ENCODE assay signal across 14 mouse cellular contexts in the genomic region with DNA sequence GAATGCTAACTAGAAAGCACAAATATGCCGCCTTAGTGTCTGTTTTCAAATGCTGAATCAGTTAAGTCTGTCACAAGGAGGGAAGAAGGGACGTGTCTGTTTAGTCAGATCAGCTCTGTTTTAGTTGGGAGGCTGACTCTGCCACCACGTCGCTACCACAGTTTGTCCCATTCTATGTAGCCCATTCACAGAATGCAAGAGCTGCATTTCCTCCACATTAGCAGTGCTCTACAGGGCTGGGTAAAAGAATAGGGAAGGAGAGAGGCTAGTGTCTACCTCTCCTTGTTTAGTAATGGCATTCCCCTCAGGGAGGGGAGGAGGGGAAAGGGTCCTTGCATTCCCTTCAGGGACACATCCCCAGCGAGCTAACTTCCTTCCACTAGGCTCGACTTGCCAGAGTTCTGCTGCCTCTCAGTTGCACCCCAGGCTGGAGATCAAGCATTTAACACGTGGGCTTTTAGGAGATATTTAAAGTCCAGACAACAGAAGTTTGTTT.
DNase-seq lines count a peak whose midpoint lies in the region; ATAC-seq and TF ChIP-seq lines count a peak whose summit lies in the region.
"Had no signal": no experiment of that assay in that cellular context is flagged by ENCODE, and none has a peak within 500 bp of the region (broad histone marks: within the 10 kb centered on the region; RNA-seq: fewer than 3 reads in every experiment).

No protein-coding gene starts in this region.

- H3K27me3 ChIP-seq in forebrain, embryonic 10.5 days (ENCODE audit: poor library complexity, severe bottlenecking), result no peaks in the 10 kb centered on the region
- H3K27me3 ChIP-seq in forebrain, embryonic 16.5 days (replicated peaks; ENCODE audit: control insufficient read depth, insufficient read depth, low read length), result no peaks in the 10 kb centered on the region
- no peaks in the 10 kb centered on the region for H3K27me3 ChIP-seq in heart, embryonic 16.5 days (ENCODE audit: control insufficient read depth, insufficient read depth, low read length)
- H3K27me3 ChIP-seq in midbrain, embryonic 13.5 days, result no peaks in the 10 kb centered on the region
- no peaks in the 10 kb centered on the region for H3K27me3 ChIP-seq in midbrain, embryonic 11.5 days (ENCODE audit: control insufficient read depth, insufficient read depth, low read length)
- no peaks in the 10 kb centered on the region for H3K27me3 ChIP-seq in stomach, postnatal 0 days (ENCODE audit: control insufficient read depth, insufficient read depth, low read length)
- H3K27me3 ChIP-seq: CH12.LX; neural tube, embryonic 13.5 days had no signal

- TF ChIP-seq CTCF in stomach, postnatal 0 days (IDR thresholded peaks at IDR 0.05; ENCODE audit: low read depth), result no peak

- WGBS in forebrain, embryonic 10.5 days, result 37% methylated on average over 7 of the region's 7 CpGs
- WGBS in forebrain, embryonic 16.5 days, result 39% methylated on average over 7 of the region's 7 CpGs
- WGBS in heart, embryonic 16.5 days, result 16% methylated on average over 7 of the region's 7 CpGs
- WGBS in midbrain, embryonic 13.5 days, result 42% methylated on average over 7 of the region's 7 CpGs
- 49% methylated on average over 7 of the region's 7 CpGs for WGBS in midbrain, embryonic 11.5 days
- WGBS in stomach, postnatal 0 days, result 22% methylated on average over 7 of the region's 7 CpGs

- intact Hi-C loops in left cerebral cortex, postnatal 4 days (cut with DNase I), result no loop called here

- peak overlapping the region; percentile 62; the same call in 1 of the 2 replicates for H3K27ac ChIP-seq in forebrain, embryonic 10.5 days
- no peak overlapping the region for H3K27ac ChIP-seq in forebrain, embryonic 16.5 days (ENCODE audit: low read length)
- peak overlapping the region; percentile 31; the same call in 1 of the 2 replicates for H3K27ac ChIP-seq in heart, embryonic 16.5 days (ENCODE audit: low read length)
- H3K27ac ChIP-seq in midbrain, embryonic 13.5 days, result 0 out of 2 replicates have a peak overlapping the region, but pooled peaks have one; percentile 11
- no peak overlapping the region for H3K27ac ChIP-seq in midbrain, embryonic 11.5 days (ENCODE audit: low read depth, low read length)
- 0 out of 2 replicates have a peak overlapping the region, but pooled peaks have one; percentile 40 for H3K27ac ChIP-seq in stomach, postnatal 0 days (replicated peaks)
- H3K27ac ChIP-seq: neural tube, embryonic 13.5 days had no signal

- no peak overlapping the region for H3K4me2 ChIP-seq in forebrain, embryonic 16.5 days (ENCODE audit: low read length)
- peak overlapping the region; percentile 45 for H3K4me2 ChIP-seq in heart, embryonic 16.5 days (ENCODE audit: low read depth, low read length)
- H3K4me2 ChIP-seq in midbrain, embryonic 13.5 days (replicated peaks), result no peak overlapping the region
- H3K4me2 ChIP-seq in midbrain, embryonic 11.5 days, result no peak overlapping the region
- 0 out of 2 replicates have a peak overlapping the region, but pooled peaks have one; percentile 20 for H3K4me2 ChIP-seq in stomach, postnatal 0 days (replicated peaks; ENCODE audit: low read depth)
- H3K4me2 ChIP-seq: neural tube, embryonic 13.5 days had no signal

- no peak for TF ChIP-seq EP300 in stomach, postnatal 0 days (optimal IDR thresholded peaks at IDR 0.05)

- H3K9me3 ChIP-seq in forebrain, embryonic 10.5 days, result no peaks in the 10 kb centered on the region
- no peaks in the 10 kb centered on the region for H3K9me3 ChIP-seq in forebrain, embryonic 16.5 days (ENCODE audit: control insufficient read depth, low read length)
- H3K9me3 ChIP-seq in heart, embryonic 16.5 days (replicated peaks; ENCODE audit: control insufficient read depth, low read length), result no peaks in the 10 kb centered on the region
- no peaks in the 10 kb centered on the region for H3K9me3 ChIP-seq in midbrain, embryonic 13.5 days
- H3K9me3 ChIP-seq in midbrain, embryonic 11.5 days (ENCODE audit: control insufficient read depth, low read length), result no peaks in the 10 kb centered on the region
- H3K9me3 ChIP-seq in stomach, postnatal 0 days (ENCODE audit: control insufficient read depth, low read length), result no peaks in the 10 kb centered on the region
- H3K9me3 ChIP-seq: neural tube, embryonic 13.5 days had no signal

- DNase-seq in forebrain, embryonic 10.5 days (ENCODE audit: extremely low spot score, low spot score), result no peak
- DNase-seq in heart, adult 18-20 months, result no peak
- DNase-seq in midbrain, embryonic 11.5 days (ENCODE audit: low spot score, missing footprints), result no peak
- DNase-seq in stomach, postnatal 0 days (ENCODE audit: low spot score), result no peak
- no peak for DNase-seq in left cerebral cortex, postnatal 4 days
- DNase-seq: cerebellum, adult 11-12 months; liver; retina, postnatal 1 day; spleen, adult 18-20 months had no signal

- H3K36me3 ChIP-seq in forebrain, embryonic 10.5 days (replicated peaks), result no peaks in the 10 kb centered on the region
- H3K36me3 ChIP-seq in forebrain, embryonic 16.5 days (ENCODE audit: control insufficient read depth, insufficient read depth), result no peaks in the 10 kb centered on the region
- H3K36me3 ChIP-seq in heart, embryonic 16.5 days (ENCODE audit: control insufficient read depth, insufficient read depth), result no peaks in the 10 kb centered on the region
- H3K36me3 ChIP-seq in midbrain, embryonic 13.5 days, result no peaks in the 10 kb centered on the region
- no peaks in the 10 kb centered on the region for H3K36me3 ChIP-seq in midbrain, embryonic 11.5 days (ENCODE audit: control insufficient read depth, insufficient read depth, low read length)
- no peaks in the 10 kb centered on the region for H3K36me3 ChIP-seq in stomach, postnatal 0 days (ENCODE audit: control insufficient read depth, insufficient read depth, low read length)
- H3K36me3 ChIP-seq: neural tube, embryonic 13.5 days had no signal

- H3K4me3 ChIP-seq in forebrain, embryonic 10.5 days, result no peak overlapping the region
- H3K4me3 ChIP-seq in forebrain, embryonic 16.5 days (replicated peaks; ENCODE audit: low read length), result no peak overlapping the region
- H3K4me3 ChIP-seq in heart, embryonic 16.5 days (ENCODE audit: low read length), result no peak overlapping the region
- no peak overlapping the region for H3K4me3 ChIP-seq in midbrain, embryonic 13.5 days (replicated peaks)
- no peak overlapping the region for H3K4me3 ChIP-seq in midbrain, embryonic 11.5 days (ENCODE audit: low read depth, low read length)
- no peak overlapping the region for H3K4me3 ChIP-seq in stomach, postnatal 0 days (ENCODE audit: low read depth, low read length)
- H3K4me3 ChIP-seq: neural tube, embryonic 13.5 days had no signal

- H3K4me1 ChIP-seq in forebrain, embryonic 10.5 days, result peaks cover 36% of the 10 kb centered on the region
- H3K4me1 ChIP-seq in forebrain, embryonic 16.5 days (replicated peaks; ENCODE audit: control insufficient read depth, insufficient read depth, low read length), result no peaks in the 10 kb centered on the region; the same call in 1 of the 2 replicates
- H3K4me1 ChIP-seq in heart, embryonic 16.5 days (ENCODE audit: control insufficient read depth, insufficient read depth, low read length), result peaks cover 14% of the 10 kb centered on the region
- peaks cover 17% of the 10 kb centered on the region; the same call in 1 of the 2 replicates for H3K4me1 ChIP-seq in midbrain, embryonic 13.5 days (replicated peaks)
- peaks cover 4% of the 10 kb centered on the region; the same call in 1 of the 2 replicates for H3K4me1 ChIP-seq in midbrain, embryonic 11.5 days (ENCODE audit: control insufficient read depth, insufficient read depth, low read length)
- H3K4me1 ChIP-seq in stomach, postnatal 0 days (replicated peaks; ENCODE audit: control insufficient read depth, insufficient read depth), result peaks cover 6% of the 10 kb centered on the region

- H3K9ac ChIP-seq in forebrain, embryonic 16.5 days (replicated peaks; ENCODE audit: low read depth, low read length), result no peak overlapping the region
- peak overlapping the region; percentile 29; the same call in 1 of the 2 replicates for H3K9ac ChIP-seq in heart, embryonic 16.5 days (ENCODE audit: low read length)
- H3K9ac ChIP-seq in midbrain, embryonic 13.5 days (replicated peaks), result no peak overlapping the region
- no peak overlapping the region for H3K9ac ChIP-seq in midbrain, embryonic 11.5 days (ENCODE audit: low read length)
- no peak overlapping the region for H3K9ac ChIP-seq in stomach, postnatal 0 days (ENCODE audit: low read length)
- H3K9ac ChIP-seq: neural tube, embryonic 13.5 days had no signal

- ATAC-seq in forebrain, embryonic 16.5 days, result no peak
- ATAC-seq in heart, embryonic 16.5 days (replicated peaks; ENCODE audit: extremely low read depth, insufficient read depth, low FRiP score), result no peak
- ATAC-seq in midbrain, embryonic 13.5 days, result 0 out of 2 replicates have a peak, but pooled peaks have one; percentile 5
- ATAC-seq in midbrain, embryonic 11.5 days (ENCODE audit: low FRiP score), result no peak
- peak; percentile 30; the same call in 1 of the 2 replicates for ATAC-seq in stomach, postnatal 0 days (ENCODE audit: low FRiP score, low TSS enrichment)

Comparison
In these comparisons a context has a peak if more than half of its experiments do, and no peak if none do; other contexts are left out.
1. H3K27ac ChIP-seq: peak in forebrain, embryonic 10.5 days (single experiment), heart, embryonic 16.5 days (single experiment), midbrain, embryonic 13.5 days (single experiment) and stomach, postnatal 0 days (single experiment); none in forebrain, embryonic 16.5 days (single experiment) and midbrain, embryonic 11.5 days (single experiment).
2. ATAC-seq: peak in midbrain, embryonic 13.5 days (single experiment) and stomach, postnatal 0 days (single experiment); none in forebrain, embryonic 16.5 days (single experiment), heart, embryonic 16.5 days (single experiment) and midbrain, embryonic 11.5 days (single experiment).
3. H3K4me2 ChIP-seq: peak in heart, embryonic 16.5 days (single experiment) and stomach, postnatal 0 days (single experiment); none in forebrain, embryonic 16.5 days (single experiment), midbrain, embryonic 13.5 days (single experiment) and midbrain, embryonic 11.5 days (single experiment).